16 mouse cellular contexts compared by ENCODE assay signal in genomic region chr11:103106386-103106785, GRCm38 (mm10). TPM values are rescaled to one million over a fixed set of nuclear protein-coding genes. Genes with fewer than 3 reads are reported as not detected.
DNase-seq lines count a peak whose midpoint lies in the region; ATAC-seq and TF ChIP-seq lines count a peak whose summit lies in the region.
"Had no signal": no experiment of that assay in that cellular context is flagged by ENCODE, and none has a peak within 500 bp of the region (broad histone marks: within the 10 kb centered on the region; RNA-seq: fewer than 3 reads in every experiment).

No protein-coding gene starts in this region.

- TF ChIP-seq EP300 in liver, embryonic 14.5 days (IDR thresholded peaks at IDR 0.05; ENCODE audit: low read depth), result no peak

- no peaks in the 10 kb centered on the region for H3K36me3 ChIP-seq in intestine, embryonic 14.5 days (ENCODE audit: control insufficient read depth, insufficient read depth, low read length)
- no peaks in the 10 kb centered on the region for H3K36me3 ChIP-seq in intestine, embryonic 16.5 days (ENCODE audit: control insufficient read depth, insufficient read depth, low read length)
- peaks cover 22% of the 10 kb centered on the region for H3K36me3 ChIP-seq in liver, embryonic 14.5 days (replicated peaks; ENCODE audit: control insufficient read depth, insufficient read depth, low read depth)
- H3K36me3 ChIP-seq in midbrain, embryonic 11.5 days (ENCODE audit: control insufficient read depth, insufficient read depth, low read length), result no peaks in the 10 kb centered on the region
- H3K36me3 ChIP-seq: forebrain, embryonic 15.5 days; hindbrain, embryonic 10.5 days had no signal

- no peak overlapping the region for H3K27ac ChIP-seq in intestine, embryonic 14.5 days (ENCODE audit: low read depth)
- no peak overlapping the region for H3K27ac ChIP-seq in intestine, embryonic 16.5 days (ENCODE audit: low read length)
- peak overlapping the region; percentile 94 for H3K27ac ChIP-seq in liver, embryonic 14.5 days
- no peak overlapping the region for H3K27ac ChIP-seq in midbrain, embryonic 11.5 days (ENCODE audit: low read depth, low read length)
- H3K27ac ChIP-seq: forebrain, embryonic 15.5 days; hindbrain, embryonic 10.5 days had no signal

- DNase-seq in adrenal gland, adult 2 months, result peak; percentile 11
- no peak for DNase-seq in adrenal gland, postnatal 36 days
- DNase-seq in intestine, embryonic 14.5 days (ENCODE audit: low spot score), result peak; percentile 20
- DNase-seq in ZHBTc4 (ENCODE audit: low read depth, low spot score), result peak; percentile 91
- peak in 1 of 3 experiments; percentile 60 for DNase-seq in liver, embryonic 14.5 days (ENCODE audit: low read depth in 3 of 3, low spot score in 3 of 3)
- DNase-seq in ovary, postnatal 10 days (ENCODE audit: low spot score), result no peak
- no peak for DNase-seq in midbrain, embryonic 11.5 days (ENCODE audit: low spot score, missing footprints)
- DNase-seq: layer of hippocampus, postnatal 36 days; left cerebral cortex, postnatal 4 days; lung, adult 18-20 months; right cerebral cortex, adult 18-20 months; thymus, postnatal 4 days had no signal

- H3K9me3 ChIP-seq in intestine, embryonic 14.5 days (ENCODE audit: control insufficient read depth, low read length), result no peaks in the 10 kb centered on the region
- H3K9me3 ChIP-seq in intestine, embryonic 16.5 days (ENCODE audit: control insufficient read depth, low read length), result no peaks in the 10 kb centered on the region
- no peaks in the 10 kb centered on the region for H3K9me3 ChIP-seq in liver, embryonic 14.5 days (ENCODE audit: control insufficient read depth, low read length)
- H3K9me3 ChIP-seq in midbrain, embryonic 11.5 days (ENCODE audit: control insufficient read depth, low read length), result no peaks in the 10 kb centered on the region
- H3K9me3 ChIP-seq: forebrain, embryonic 15.5 days; hindbrain, embryonic 10.5 days had no signal

- TF ChIP-seq CTCF in liver, embryonic 14.5 days (IDR thresholded peaks at IDR 0.05; ENCODE audit: low read depth), result no peak; the same call in 1 of the 2 replicates

- no peak overlapping the region for H3K9ac ChIP-seq in intestine, embryonic 14.5 days (ENCODE audit: low read length)
- no peak overlapping the region for H3K9ac ChIP-seq in intestine, embryonic 16.5 days (ENCODE audit: low read depth, low read length)
- peak overlapping the region; percentile 83; the same call in 1 of the 2 replicates for H3K9ac ChIP-seq in liver, embryonic 14.5 days (replicated peaks)
- H3K9ac ChIP-seq in midbrain, embryonic 11.5 days (ENCODE audit: low read length), result no peak overlapping the region
- H3K9ac ChIP-seq: forebrain, embryonic 15.5 days had no signal

- no peak for ATAC-seq in intestine, embryonic 14.5 days (replicated peaks; ENCODE audit: low FRiP score, low TSS enrichment, low read depth)
- no peak for ATAC-seq in intestine, embryonic 16.5 days
- ATAC-seq in liver, embryonic 14.5 days (ENCODE audit: insufficient read depth), result peak; percentile 38
- no peak for ATAC-seq in midbrain, embryonic 11.5 days (ENCODE audit: low FRiP score)
- ATAC-seq: forebrain, embryonic 15.5 days had no signal

- 61% methylated on average over 4 of the region's 4 CpGs for WGBS in intestine, embryonic 14.5 days
- 65% methylated on average over 4 of the region's 4 CpGs for WGBS in intestine, embryonic 16.5 days
- WGBS in liver, embryonic 14.5 days (ENCODE audit: insufficient replicate concordance), result 23% methylated on average over 4 of the region's 4 CpGs
- 63% methylated on average over 4 of the region's 4 CpGs for WGBS in midbrain, embryonic 11.5 days

- no peak overlapping the region for H3K4me3 ChIP-seq in intestine, embryonic 14.5 days (ENCODE audit: low read depth, low read length)
- H3K4me3 ChIP-seq in intestine, embryonic 16.5 days (ENCODE audit: low read length), result no peak overlapping the region
- H3K4me3 ChIP-seq in liver, embryonic 14.5 days (ENCODE audit: insufficient read depth in 1 of 2, low read depth in 2 of 2, low read length in 2 of 2), result peak overlapping the region in 1 of 2 experiments; percentile 76; a peak in 2 of 4 replicates
- H3K4me3 ChIP-seq in midbrain, embryonic 11.5 days (ENCODE audit: low read depth, low read length), result no peak overlapping the region
- H3K4me3 ChIP-seq: forebrain, embryonic 15.5 days; hindbrain, embryonic 10.5 days had no signal

- H3K4me2 ChIP-seq in intestine, embryonic 14.5 days (ENCODE audit: low read length), result no peak overlapping the region
- H3K4me2 ChIP-seq in intestine, embryonic 16.5 days (ENCODE audit: low read depth, low read length), result no peak overlapping the region
- peak overlapping the region; percentile 73 for H3K4me2 ChIP-seq in liver, embryonic 14.5 days (ENCODE audit: low read depth)
- H3K4me2 ChIP-seq in midbrain, embryonic 11.5 days, result no peak overlapping the region
- H3K4me2 ChIP-seq: forebrain, embryonic 15.5 days had no signal

- peaks cover 16% of the 10 kb centered on the region for H3K4me1 ChIP-seq in intestine, embryonic 14.5 days (replicated peaks; ENCODE audit: control insufficient read depth, insufficient read depth, low read length)
- peaks cover 29% of the 10 kb centered on the region for H3K4me1 ChIP-seq in intestine, embryonic 16.5 days (ENCODE audit: control insufficient read depth, insufficient read depth, low read length)
- peaks cover 34 to 41% of the 10 kb centered on the region in 2 experiments for H3K4me1 ChIP-seq in liver, embryonic 14.5 days (replicated peaks; ENCODE audit: control insufficient read depth in 2 of 2, insufficient read depth in 2 of 2, low read length in 1 of 2)
- H3K4me1 ChIP-seq in midbrain, embryonic 11.5 days (ENCODE audit: control insufficient read depth, insufficient read depth, low read length), result peaks cover 11% of the 10 kb centered on the region

- H3K27me3 ChIP-seq in intestine, embryonic 14.5 days (replicated peaks; ENCODE audit: control insufficient read depth, insufficient read depth, low read length), result no peaks in the 10 kb centered on the region
- H3K27me3 ChIP-seq in intestine, embryonic 16.5 days (replicated peaks; ENCODE audit: control insufficient read depth, insufficient read depth, low read length), result 0 out of 2 replicates have a peak, but pooled peaks cover 4% of the 10 kb centered on the region
- peaks cover 7% of the 10 kb centered on the region for H3K27me3 ChIP-seq in liver, embryonic 14.5 days (ENCODE audit: control insufficient read depth, insufficient read depth, low read length)
- H3K27me3 ChIP-seq in midbrain, embryonic 11.5 days (ENCODE audit: control insufficient read depth, insufficient read depth, low read length), result peaks cover 15% of the 10 kb centered on the region

RNA-seq across cellular contexts. Expression of gene Acbd4, which starts 4.9 kb away (rescaled TPM):
- total RNA-seq in adrenal gland, adult 2 months (2021), result 100 to 1,000 TPM in 1 of 2 experiments, 10 to 100 TPM in 1; 88.4 to 175 TPM
- 70.3 and 91.9 TPM in 2 replicates for polyA plus RNA-seq in adrenal gland, adult 2 months (2012; rRNA removed)
- 100 to 1,000 TPM; 118 to 127 TPM for total RNA-seq in adrenal gland, postnatal 36 days (2021)
- 13.0 and 14.5 TPM in 2 replicates for polyA plus RNA-seq in intestine, embryonic 14.5 days (2014; fragmentation: Nextera tagmentation; extraction: Ambion mirVana)
- polyA plus RNA-seq in intestine, embryonic 16.5 days (2015; fragmentation: Nextera tagmentation; extraction: Ambion mirVana), result 30.4 and 32.5 TPM in 2 replicates
- 22.2 and 27.3 TPM in 2 replicates for polyA plus RNA-seq in liver, embryonic 14.5 days (2012; rRNA removed)
- 49.7 and 63.2 TPM in 2 replicates for polyA plus RNA-seq in liver, embryonic 14.5 days (2014; fragmentation: Nextera tagmentation; extraction: Ambion mirVana)
- polyA plus RNA-seq in midbrain, embryonic 11.5 days (2014; fragmentation: Nextera tagmentation; extraction: Ambion mirVana), result 8.2 and 10.5 TPM in 2 replicates

RNA-seq across cellular contexts. Expression of gene Plcd3, which starts 4.9 kb away (rescaled TPM):
- 10 to 100 TPM in 1 of 2 experiments, 1 to 10 TPM in 1; 6.3 to 14.3 TPM for total RNA-seq in adrenal gland, adult 2 months (2021)
- 21.4 and 24.7 TPM in 2 replicates for polyA plus RNA-seq in adrenal gland, adult 2 months (2012; rRNA removed)
- total RNA-seq in adrenal gland, postnatal 36 days (2021), result 10 to 100 TPM; 10.1 to 11.1 TPM
- polyA plus RNA-seq in intestine, embryonic 14.5 days (2014; fragmentation: Nextera tagmentation; extraction: Ambion mirVana), result 1.9 and 2.1 TPM in 2 replicates
- 2.1 and 2.3 TPM in 2 replicates for polyA plus RNA-seq in intestine, embryonic 16.5 days (2015; fragmentation: Nextera tagmentation; extraction: Ambion mirVana)
- 0.31 and 0.36 TPM in 2 replicates for polyA plus RNA-seq in liver, embryonic 14.5 days (2012; rRNA removed)
- 0.06 and 0.29 TPM in 2 replicates for polyA plus RNA-seq in liver, embryonic 14.5 days (2014; fragmentation: Nextera tagmentation; extraction: Ambion mirVana)
- polyA plus RNA-seq in midbrain, embryonic 11.5 days (2014; fragmentation: Nextera tagmentation; extraction: Ambion mirVana), result 0.63 and 0.86 TPM in 2 replicates
- total RNA-seq: megakaryocyte-erythroid progenitor cell, adult 5-6 weeks had no signal

RNA-seq across cellular contexts. Expression of gene Hexim1, which starts 9.6 kb away (rescaled TPM):
- total RNA-seq in adrenal gland, adult 2 months (2021), result 10 to 100 TPM; 70.9 to 83.7 TPM
- 15.7 and 16.5 TPM in 2 replicates for polyA plus RNA-seq in adrenal gland, adult 2 months (2012; rRNA removed)
- total RNA-seq in adrenal gland, postnatal 36 days (2021), result 10 to 100 TPM; 68.8 to 72.2 TPM
- 6.8 and 6.9 TPM in 2 replicates for polyA plus RNA-seq in intestine, embryonic 14.5 days (2014; fragmentation: Nextera tagmentation; extraction: Ambion mirVana)
- polyA plus RNA-seq in intestine, embryonic 16.5 days (2015; fragmentation: Nextera tagmentation; extraction: Ambion mirVana), result 4.2 and 4.6 TPM in 2 replicates
- polyA plus RNA-seq in liver, embryonic 14.5 days (2012; rRNA removed), result 8.4 and 11.4 TPM in 2 replicates
- polyA plus RNA-seq in liver, embryonic 14.5 days (2014; fragmentation: Nextera tagmentation; extraction: Ambion mirVana), result 2.4 and 2.6 TPM in 2 replicates
- polyA plus RNA-seq in midbrain, embryonic 11.5 days (2014; fragmentation: Nextera tagmentation; extraction: Ambion mirVana), result 4.6 and 5.2 TPM in 2 replicates

RNA-seq across cellular contexts. Expression of gene Hexim2, which starts 25.8 kb away (rescaled TPM):
- total RNA-seq in adrenal gland, adult 2 months (2021), result 1 to 10 TPM; 2.8 to 7.0 TPM
- polyA plus RNA-seq in adrenal gland, adult 2 months (2012; rRNA removed), result 3.3 and 4.5 TPM in 2 replicates
- 1 to 10 TPM; 3.5 to 5.9 TPM for total RNA-seq in adrenal gland, postnatal 36 days (2021)
- 6.9 and 9.7 TPM in 2 replicates for polyA plus RNA-seq in intestine, embryonic 14.5 days (2014; fragmentation: Nextera tagmentation; extraction: Ambion mirVana)
- 5.8 TPM in 2 replicates for polyA plus RNA-seq in intestine, embryonic 16.5 days (2015; fragmentation: Nextera tagmentation; extraction: Ambion mirVana)
- polyA plus RNA-seq in liver, embryonic 14.5 days (2012; rRNA removed), result 2.2 and 3.5 TPM in 2 replicates
- polyA plus RNA-seq in liver, embryonic 14.5 days (2014; fragmentation: Nextera tagmentation; extraction: Ambion mirVana), result 3.4 and 4.4 TPM in 2 replicates
- 5.0 and 6.3 TPM in 2 replicates for polyA plus RNA-seq in midbrain, embryonic 11.5 days (2014; fragmentation: Nextera tagmentation; extraction: Ambion mirVana)

Comparison
In these comparisons a context has a peak if more than half of its experiments do, and no peak if none do; other contexts are left out.
1. DNase-seq: peak in adrenal gland, adult 2 months (single experiment), intestine, embryonic 14.5 days (single experiment) and ZHBTc4 (single experiment); none in adrenal gland, postnatal 36 days (0 of 2), ovary, postnatal 10 days (single experiment) and midbrain, embryonic 11.5 days (single experiment).